Mouse (Mus musculus) embryo, embryonic 10 days (tissue): ENCODE results near the gene AI593442.

Source experiments
- DNase-seq: peaks from one replicate; pipeline ENCODE4 v3.0.0-alpha.2; 2015; ENCODE audit warnings: low spot score

AI593442 gene

DNA sequence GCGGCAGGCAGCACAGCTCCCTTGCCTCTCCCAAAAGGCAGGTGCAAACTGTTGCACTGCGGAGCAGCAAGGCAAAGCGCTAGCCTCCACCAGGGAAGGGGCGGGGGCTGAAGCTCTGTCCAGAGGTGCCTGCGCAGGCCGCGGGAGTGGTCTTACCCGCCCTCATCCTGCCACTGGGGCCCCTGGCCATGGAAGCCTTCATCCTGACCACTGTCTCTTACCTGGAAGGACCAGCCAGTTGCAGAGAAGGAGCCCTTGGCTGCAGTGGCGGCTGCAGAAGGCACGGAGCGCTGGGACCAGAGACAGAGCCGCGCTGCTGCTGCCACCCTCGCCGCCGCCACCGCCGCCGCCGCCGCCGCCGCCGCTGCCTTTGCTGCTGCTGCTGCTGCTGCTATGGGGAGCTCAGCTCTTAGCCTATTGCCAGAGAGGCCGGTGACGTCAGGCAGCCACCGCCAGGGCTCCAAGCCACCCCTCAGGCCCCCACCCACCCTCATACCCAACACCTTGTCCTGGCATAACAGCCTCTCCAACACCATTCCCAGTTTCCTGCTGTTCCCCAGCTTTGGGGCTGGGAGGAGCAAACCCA is at the start of gene AI593442:
Gene AI593442, minus strand, starts transcription at position 419 of the 586 bp plus-strand sequence.
- DNase-seq = peak; percentile 57

DNA sequence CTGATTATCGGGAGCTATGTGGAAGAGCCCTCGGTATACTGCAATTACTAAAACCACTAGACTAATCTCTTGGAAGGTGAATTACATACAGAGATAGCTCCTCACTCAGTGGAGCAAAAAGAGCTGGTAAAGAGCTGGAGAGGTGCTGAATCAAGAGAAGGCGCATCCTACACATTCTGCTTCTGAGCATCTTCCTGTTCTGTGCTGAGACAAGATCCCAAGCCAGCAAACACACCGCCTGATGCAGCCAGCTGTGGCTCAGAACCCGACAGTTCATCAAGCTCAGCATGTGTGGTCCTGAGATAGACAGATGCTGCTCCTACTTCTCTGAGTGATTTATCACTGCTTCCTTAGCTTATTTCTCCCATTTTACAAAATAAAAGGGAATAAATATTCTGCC is 49.2 kb upstream of the AI593442 start:
- no peak for DNase-seq

DNA sequence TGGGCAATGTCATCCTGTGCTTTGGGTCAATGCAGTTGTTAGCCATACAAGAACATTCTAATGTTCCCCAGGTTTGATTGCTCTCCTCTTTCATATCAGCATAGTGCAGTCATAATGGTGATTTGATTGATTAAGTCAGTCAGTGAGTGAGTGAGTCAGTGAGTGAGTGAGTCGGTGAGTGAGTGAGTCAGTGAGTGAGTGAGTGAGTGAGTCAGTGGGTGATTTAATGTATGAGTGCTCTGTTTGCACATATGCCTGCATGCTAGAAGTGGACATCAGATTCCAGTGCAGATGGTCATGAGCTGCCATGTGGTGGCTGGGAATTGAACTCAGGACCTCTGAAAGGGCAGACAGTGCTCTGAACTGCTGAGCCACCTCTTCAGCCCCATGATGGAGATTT is 43.0 kb upstream of the AI593442 start:
- no peak for DNase-seq

DNA sequence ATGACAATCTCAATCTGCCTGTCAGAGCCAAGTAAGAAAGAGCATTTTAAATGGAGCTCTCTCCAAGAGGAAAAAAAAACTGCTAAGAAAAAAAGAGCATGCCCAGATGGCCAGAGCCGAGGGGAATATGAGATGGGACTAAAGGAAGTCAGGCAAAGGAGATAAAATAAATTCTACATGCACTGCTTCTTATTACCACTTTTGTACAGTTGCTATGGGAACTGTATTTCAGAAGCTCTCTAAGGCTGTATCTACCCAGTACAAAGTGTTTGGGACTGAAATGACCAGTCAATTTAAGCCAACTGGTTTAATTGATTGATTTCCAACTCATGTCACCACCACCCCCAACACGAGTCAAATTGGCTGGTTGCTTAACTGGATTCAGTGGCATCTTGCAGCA is 40.0 kb upstream of the AI593442 start:
- no peak for DNase-seq

DNA sequence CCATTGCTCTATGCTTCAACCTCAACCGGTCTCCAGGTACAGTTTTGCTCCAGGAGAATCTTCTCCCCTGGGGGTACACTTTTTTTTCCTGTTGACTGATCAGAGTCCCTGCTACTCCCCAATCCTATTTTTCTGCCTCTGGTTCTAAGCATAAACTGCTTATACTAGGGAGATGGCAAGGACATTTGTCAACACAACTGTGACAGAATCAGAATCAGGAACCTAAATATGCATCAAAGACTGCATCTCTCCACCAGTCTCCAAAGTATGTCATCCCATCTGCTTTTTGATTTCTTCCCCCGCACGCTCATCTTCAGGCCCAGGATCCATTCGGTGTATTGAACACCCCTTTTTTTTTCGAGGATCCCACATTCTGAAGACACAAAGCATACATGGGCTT is 456 bp upstream of the AI593442 start:
- DNase-seq = no peak

DNA sequence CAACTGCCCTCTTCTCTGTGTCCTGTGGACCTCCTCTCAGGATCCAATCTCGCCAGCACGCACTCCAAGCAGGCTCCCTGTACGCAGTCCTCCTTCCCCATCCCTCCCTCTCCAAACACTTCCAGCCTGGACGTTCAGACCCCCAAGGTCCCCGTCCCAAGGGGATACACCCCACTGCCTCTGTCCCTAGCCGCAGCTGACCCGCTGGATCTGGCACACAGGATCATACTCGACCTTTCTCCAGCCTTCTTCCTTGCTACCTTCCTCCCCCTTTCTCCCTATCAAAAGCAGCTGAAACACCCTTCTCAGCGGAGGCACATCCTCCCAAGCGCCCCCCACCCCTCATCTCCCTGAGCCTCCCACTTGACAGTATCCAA is 753 bp downstream of the AI593442 start:
- DNase-seq = no peak

DNA sequence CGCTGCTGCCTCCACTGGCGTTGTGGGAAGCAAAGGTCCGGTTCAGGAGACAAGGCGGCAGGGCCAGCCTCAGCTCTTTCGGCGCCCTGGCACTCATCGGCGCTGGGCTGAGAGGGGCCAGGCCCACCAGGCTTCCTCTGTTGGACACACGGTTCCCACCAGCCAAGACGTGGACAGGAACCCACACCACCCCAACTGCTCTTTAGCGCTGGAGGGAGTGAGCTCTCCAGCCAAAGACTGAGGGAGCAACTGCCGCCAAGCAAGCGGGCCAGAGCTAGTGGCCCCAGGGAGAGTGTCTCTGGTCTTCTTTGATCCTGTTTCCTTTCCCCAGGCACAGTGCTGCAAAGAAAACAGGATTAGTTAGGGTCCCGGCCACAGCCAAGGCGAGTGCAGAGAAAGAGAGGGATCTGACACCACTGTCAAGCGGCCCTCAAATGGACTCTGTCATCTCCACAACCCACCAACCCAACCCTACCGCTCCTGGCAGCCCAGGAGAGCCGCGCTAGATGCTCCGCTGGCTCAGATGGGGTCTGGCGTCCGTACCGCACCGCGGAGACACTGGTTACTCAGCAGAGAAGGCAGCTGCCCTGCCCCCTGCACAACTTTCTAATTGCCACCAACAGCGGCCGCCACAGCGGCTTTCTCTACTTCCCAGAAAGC is 1.3 kb downstream of the AI593442 start:
- DNase-seq = peak; percentile 41

DNA sequence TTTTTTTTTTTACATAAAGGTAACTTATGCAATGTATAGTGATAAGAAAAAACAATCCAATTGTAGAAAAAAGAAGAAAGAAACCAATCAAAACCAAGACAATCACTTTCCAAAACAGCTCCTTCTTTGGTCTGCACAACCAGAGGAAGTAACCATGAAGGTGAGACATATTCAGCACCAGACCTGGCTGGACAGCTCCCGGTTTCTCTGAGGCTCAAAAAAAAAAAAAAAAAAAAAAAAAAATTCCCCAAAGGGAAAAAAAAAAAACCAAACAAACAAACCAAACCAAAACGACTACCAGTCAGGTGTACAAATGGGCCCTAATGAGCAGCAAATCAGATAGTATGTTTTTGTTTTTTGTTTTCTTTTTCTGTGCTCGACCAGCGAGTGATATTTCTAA is 3.0 kb downstream of the AI593442 start:
- peak; percentile 64 for DNase-seq

DNA sequence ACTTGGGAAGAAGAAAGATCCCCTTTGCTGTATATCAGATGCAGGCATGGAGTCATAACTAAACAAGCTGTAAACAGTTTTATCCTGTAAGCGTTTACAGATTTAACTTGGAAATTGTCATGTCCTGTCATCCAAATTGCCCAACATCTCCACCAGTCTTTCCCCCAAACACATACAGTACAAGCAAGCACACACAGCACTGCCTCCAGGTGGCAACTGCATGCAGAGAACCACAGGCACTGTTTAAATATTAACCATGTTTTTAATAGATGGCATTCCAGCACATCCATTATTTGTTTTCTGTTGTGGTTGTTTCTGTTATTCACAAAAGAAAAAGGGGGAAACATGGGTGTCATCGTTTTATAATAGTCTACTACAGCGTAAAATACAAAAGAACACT is 3.6 kb downstream of the AI593442 start:
- DNase-seq = no peak

DNA sequence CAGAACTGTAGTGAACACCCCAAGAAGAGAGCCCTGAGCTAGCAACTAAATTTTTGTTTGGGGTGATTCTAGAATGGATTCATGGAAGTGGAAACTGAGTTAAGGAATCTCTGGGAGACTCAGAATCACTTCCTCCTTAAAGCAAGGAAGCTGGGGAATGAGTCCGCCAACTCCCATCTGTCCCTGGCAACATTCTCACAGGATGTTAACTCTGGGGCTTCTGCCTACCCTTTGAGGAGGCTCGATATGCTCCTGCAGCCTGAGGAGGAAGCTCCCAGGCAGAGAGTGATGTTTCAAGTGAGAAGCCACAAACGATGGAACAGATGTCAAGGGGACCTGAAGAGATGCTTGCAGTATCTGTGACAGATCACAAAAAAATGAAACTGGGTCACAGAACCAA is 18.2 kb downstream of the AI593442 start:
- no peak for DNase-seq

DNA sequence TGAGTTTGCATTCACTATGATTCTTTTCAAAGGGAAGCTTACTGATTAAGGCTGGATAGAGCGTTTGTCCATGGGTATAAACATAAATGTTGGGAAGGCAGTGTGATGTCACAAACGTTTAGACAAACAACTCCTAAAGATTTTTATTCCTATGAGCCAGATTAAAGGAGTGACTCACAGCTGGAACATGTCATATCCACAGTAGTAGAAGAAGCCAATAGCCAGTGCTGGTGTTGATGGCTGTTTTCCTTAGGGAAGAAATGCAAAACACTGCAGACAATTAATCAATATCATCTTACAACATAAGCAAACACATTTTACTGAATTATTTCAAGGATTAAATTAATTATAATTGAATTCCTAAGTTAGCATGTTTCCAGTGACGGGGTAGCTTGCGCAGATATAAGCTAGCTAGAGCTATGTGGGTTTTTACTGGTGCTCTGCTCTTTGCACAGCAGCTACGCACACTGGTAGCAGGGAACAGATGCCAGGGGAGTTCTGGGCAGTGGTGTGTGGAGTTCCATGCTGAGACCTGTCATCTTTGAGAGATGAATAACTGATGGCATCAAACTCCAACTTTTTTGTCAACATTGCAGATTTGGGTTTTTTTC is 29.1 kb downstream of the AI593442 start:
- DNase-seq = no peak

DNA sequence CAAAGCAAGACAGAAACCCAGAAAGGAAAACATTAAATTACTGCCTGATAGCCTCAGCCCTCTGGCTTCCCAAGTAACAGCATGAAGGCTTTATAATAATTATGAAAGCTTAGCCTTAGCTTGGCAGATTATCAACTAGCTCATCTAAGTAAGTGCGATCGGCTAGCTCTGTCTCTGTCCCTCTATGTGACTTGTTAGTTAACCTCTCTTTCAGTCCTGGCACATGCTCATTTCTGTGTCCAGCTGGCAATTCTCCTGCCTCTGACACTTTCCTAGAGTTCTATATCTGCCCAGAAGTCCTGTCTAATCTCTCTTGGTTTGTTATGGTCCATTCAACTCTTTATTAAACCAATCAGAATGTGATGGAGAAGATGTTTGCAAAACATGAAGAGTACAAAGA is 34.3 kb downstream of the AI593442 start:
- DNase-seq = no peak

DNA sequence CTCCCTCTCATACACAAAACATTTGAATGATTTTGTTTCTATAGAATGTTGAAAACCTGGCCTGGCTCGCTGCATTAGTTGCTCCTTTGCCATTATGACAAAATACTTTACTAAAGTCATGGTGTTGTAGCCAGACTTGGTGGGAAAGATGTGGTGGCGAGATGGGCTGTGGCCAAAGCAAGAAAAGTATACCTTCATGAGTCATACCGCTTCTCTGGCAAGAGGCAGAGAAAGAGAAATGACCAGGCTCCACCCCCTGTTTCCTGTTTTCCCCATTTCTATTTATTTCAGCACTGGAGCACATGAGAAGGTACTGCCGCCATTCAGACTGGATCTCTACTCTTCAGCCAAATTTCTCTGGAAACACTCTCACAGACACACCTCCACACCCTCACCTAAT is 35.0 kb downstream of the AI593442 start:
- DNase-seq = no peak

DNA sequence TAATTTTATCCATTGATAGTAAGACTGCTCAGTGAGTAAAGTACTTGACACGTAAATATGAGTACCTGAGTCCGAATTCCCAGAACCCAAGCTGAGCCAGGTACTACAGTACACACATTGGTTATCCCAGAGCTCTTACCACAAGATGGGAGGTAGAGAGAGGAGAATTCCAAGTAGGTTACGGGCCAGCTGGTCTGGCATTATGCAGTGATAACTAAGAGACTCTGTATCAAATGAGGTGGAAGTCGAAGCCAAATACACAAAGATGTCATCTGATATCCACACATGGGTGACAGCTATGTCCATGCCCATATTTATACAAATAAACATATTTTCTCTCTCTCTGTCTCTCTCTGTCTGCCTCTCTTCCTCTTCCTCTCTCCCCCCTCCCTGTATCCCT is 35.4 kb downstream of the AI593442 start:
- no peak for DNase-seq

DNA sequence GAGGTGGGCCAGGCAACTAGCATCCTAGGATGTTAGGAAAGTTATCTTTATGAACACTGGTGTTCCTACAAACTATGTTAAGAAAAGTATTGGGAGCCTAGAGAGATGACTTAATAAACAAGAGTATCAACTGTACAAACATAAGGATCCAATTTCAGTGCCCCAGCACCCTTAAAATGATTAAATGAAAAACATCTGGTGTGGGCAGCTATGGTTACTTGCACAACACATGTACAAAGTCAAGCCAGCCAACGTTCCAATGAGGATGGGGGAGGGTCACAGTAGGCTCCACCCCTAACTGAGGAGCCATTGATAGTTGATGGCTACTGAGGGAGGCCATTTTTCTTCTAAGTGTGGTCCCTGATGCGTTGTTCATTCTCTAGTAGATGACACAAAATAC is 43.6 kb downstream of the AI593442 start:
- no peak for DNase-seq

DNA sequence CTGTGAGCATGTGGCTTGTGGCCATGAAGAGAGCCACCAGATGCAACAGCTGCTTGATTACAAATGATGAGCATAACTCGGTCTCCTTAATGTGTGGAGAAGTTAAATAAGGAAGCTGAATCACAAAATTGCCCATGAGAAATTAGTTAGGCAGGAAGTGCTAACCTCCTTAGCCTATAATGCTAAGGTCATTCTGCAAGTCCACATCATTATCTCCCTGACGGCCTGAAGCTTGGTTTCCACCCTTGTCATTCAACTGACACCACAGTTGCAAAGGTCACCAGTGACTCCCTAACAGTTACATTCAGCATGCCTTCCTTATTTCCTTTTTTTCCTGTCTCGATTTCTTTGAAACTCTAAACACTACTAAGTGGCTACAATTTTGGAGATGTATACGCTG is 55.7 kb downstream of the AI593442 start:
- no peak for DNase-seq
